Mouse (Mus musculus): ENCODE measurements around the gene Vmn2r-ps159.
"Not testable (repeated sequence)": the region's sequence is repeated elsewhere in the genome, so short reads cannot be mapped to it uniquely, and the experiment has no call there.

Vmn2r-ps159 gene

GRCm38 (mm10) chr4:156330803-156331202 lies at the start of gene Vmn2r-ps159:
TSS of gene Vmn2r-ps159 (plus strand) at chr4:156331103.
- DNase-seq (ENCODE audit: inconsistent age in 2 of 2, low spot score in 1 of 2), result not testable (repeated sequence)

- not testable (repeated sequence) for DNase-seq (ENCODE audit: inconsistent age in 2 of 2, low spot score in 1 of 2)
These were observed 10.9 kb downstream of the Vmn2r-ps159 start for GRCm38 (mm10) chr4:156341601-156342504.

- no peak for DNase-seq (ENCODE audit: inconsistent age in 2 of 2, low spot score in 1 of 2)
These were observed 11.8 kb downstream of the Vmn2r-ps159 start for GRCm38 (mm10) chr4:156342569-156343325.

GRCm38 (mm10) chr4:156343332-156343731 lies 12.4 kb downstream of the Vmn2r-ps159 start:
- DNase-seq (ENCODE audit: inconsistent age in 2 of 2, low spot score in 1 of 2), result no peak

GRCm38 (mm10) chr4:156356756-156357437 lies 26.0 kb downstream of the Vmn2r-ps159 start:
- DNase-seq (ENCODE audit: inconsistent age in 2 of 2, low spot score in 1 of 2), result not testable (repeated sequence)
